Mouse (Mus musculus): ENCODE measurements around the gene Elmo2.

- TF ChIP-seq MAFK (IDR thresholded peaks at IDR 0.05; ENCODE audit: insufficient read depth, low read depth, low read length) (no peak), ZNF384 (IDR thresholded peaks at IDR 0.05; ENCODE audit: low read depth, low read length) (no peak), HCFC1 (IDR thresholded peaks at IDR 0.05; ENCODE audit: borderline replicate concordance, insufficient read depth, low read length) (no peak)
Measured at GRCm38 (mm10) chr2:165376001-165376400, 49.7 kb upstream of the Elmo2 start.
